Mouse (Mus musculus): ENCODE data around the gene Slc52a3. TPM values are rescaled to one million over a fixed set of nuclear protein-coding genes. Genes with fewer than 3 reads are reported as not detected.
"Not testable (repeated sequence)": the region's sequence is repeated elsewhere in the genome, so short reads cannot be mapped to it uniquely, and the experiment has no call there.

Gene Slc52a3
- polyA plus RNA-seq, 1 experiment = 0.08 TPM

GRCm38 (mm10) chr2:151990985-151991394 is 5.3 kb upstream of the Slc52a3 start:
- H3K27me3 ChIP-seq (ENCODE audit: control insufficient read depth, insufficient read depth, insufficient read length) = no peaks in the 10 kb centered on the region
- no peak overlapping the region for H3ac ChIP-seq (ENCODE audit: control insufficient read depth, insufficient read length, low read depth)
- H3K79me3 ChIP-seq (ENCODE audit: low read depth) = no peaks in the 10 kb centered on the region
- no peaks in the 10 kb centered on the region for H3K36me3 ChIP-seq (ENCODE audit: control insufficient read depth, insufficient read depth)
- TF ChIP-seq CEBPB (IDR thresholded peaks at IDR 0.05; ENCODE audit: low read depth) (no peak), MYOG (IDR thresholded peaks at IDR 0.05; ENCODE audit: control insufficient read depth, extremely low read depth, insufficient read length) (no peak), FOSL1 (IDR thresholded peaks at IDR 0.05; ENCODE audit: insufficient read depth, low read length, poor library complexity, severe bottlenecking) (no peak), CTCF (IDR thresholded peaks at IDR 0.05; ENCODE audit: control insufficient read depth, insufficient read depth, insufficient read length) (no peak), USF1 (IDR thresholded peaks at IDR 0.05; ENCODE audit: low read depth) (no peak), MYOD1 (IDR thresholded peaks at IDR 0.05; ENCODE audit: control insufficient read depth, insufficient read length, low read depth) (no peak), MAX (IDR thresholded peaks at IDR 0.05) (no peak)
- H3K79me2 ChIP-seq (ENCODE audit: control insufficient read depth, insufficient read depth) = no peaks in the 10 kb centered on the region
- H3K4me3 ChIP-seq (ENCODE audit: insufficient read depth, poor library complexity, severe bottlenecking) = no peak overlapping the region

GRCm38 (mm10) chr2:151991446-151991845 is 4.9 kb upstream of the Slc52a3 start:
- Histone ChIP-seq H3K79me2 (ENCODE audit: control insufficient read depth, insufficient read depth) (no peaks in the 10 kb centered on the region), H3K4me3 (ENCODE audit: insufficient read depth, poor library complexity, severe bottlenecking) (no peak overlapping the region), H3ac (ENCODE audit: control insufficient read depth, insufficient read length, low read depth) (no peak overlapping the region), H3K27me3 (ENCODE audit: control insufficient read depth, insufficient read depth, insufficient read length) (no peaks in the 10 kb centered on the region), H3K36me3 (ENCODE audit: control insufficient read depth, insufficient read depth) (no peaks in the 10 kb centered on the region), H3K79me3 (ENCODE audit: low read depth) (no peaks in the 10 kb centered on the region)
- TF ChIP-seq CEBPB (IDR thresholded peaks at IDR 0.05; ENCODE audit: low read depth) (no peak), MAX (IDR thresholded peaks at IDR 0.05) (no peak), CTCF (IDR thresholded peaks at IDR 0.05; ENCODE audit: control insufficient read depth, insufficient read depth, insufficient read length) (no peak), MYOG (IDR thresholded peaks at IDR 0.05; ENCODE audit: control insufficient read depth, extremely low read depth, insufficient read length) (no peak), MYOD1 (IDR thresholded peaks at IDR 0.05; ENCODE audit: control insufficient read depth, insufficient read length, low read depth) (no peak), FOSL1 (IDR thresholded peaks at IDR 0.05; ENCODE audit: insufficient read depth, low read length, poor library complexity, severe bottlenecking) (no peak), USF1 (IDR thresholded peaks at IDR 0.05; ENCODE audit: low read depth) (no peak)

GRCm38 (mm10) chr2:151994350-151995122 is 1.8 kb upstream of the Slc52a3 start:
- Histone ChIP-seq H3K79me3 (ENCODE audit: low read depth) (no peaks in the 10 kb centered on the region), H3K4me3 (ENCODE audit: insufficient read depth, poor library complexity, severe bottlenecking) (no peak overlapping the region), H3K27me3 (ENCODE audit: control insufficient read depth, insufficient read depth, insufficient read length) (peaks cover 10% of the 10 kb centered on the region), H3K36me3 (ENCODE audit: control insufficient read depth, insufficient read depth) (no peaks in the 10 kb centered on the region), H3ac (ENCODE audit: control insufficient read depth, insufficient read length, low read depth) (peak overlapping the region; percentile 38), H3K79me2 (ENCODE audit: control insufficient read depth, insufficient read depth) (no peaks in the 10 kb centered on the region)
- TF ChIP-seq CEBPB (IDR thresholded peaks at IDR 0.05; ENCODE audit: low read depth) (no peak), USF1 (IDR thresholded peaks at IDR 0.05; ENCODE audit: low read depth) (peak; percentile 49), MAX (IDR thresholded peaks at IDR 0.05) (no peak), CTCF (IDR thresholded peaks at IDR 0.05; ENCODE audit: control insufficient read depth, insufficient read depth, insufficient read length) (peak; percentile 74), MYOG (IDR thresholded peaks at IDR 0.05; ENCODE audit: control insufficient read depth, extremely low read depth, insufficient read length) (no peak), MYOD1 (IDR thresholded peaks at IDR 0.05; ENCODE audit: control insufficient read depth, insufficient read length, low read depth) (no peak), FOSL1 (IDR thresholded peaks at IDR 0.05; ENCODE audit: insufficient read depth, low read length, poor library complexity, severe bottlenecking) (no peak)

- not testable (repeated sequence) for H3ac ChIP-seq (ENCODE audit: control insufficient read depth, insufficient read length, low read depth); H3K36me3 ChIP-seq (ENCODE audit: control insufficient read depth, insufficient read depth); H3K79me3 ChIP-seq (ENCODE audit: low read depth); H3K4me3 ChIP-seq (ENCODE audit: insufficient read depth, poor library complexity, severe bottlenecking); H3K79me2 ChIP-seq (ENCODE audit: control insufficient read depth, insufficient read depth)
- H3K27me3 ChIP-seq (ENCODE audit: control insufficient read depth, insufficient read depth, insufficient read length) = peaks cover 37% of the 10 kb centered on the region
These were observed 872 bp downstream of the Slc52a3 start for GRCm38 (mm10) chr2:151997190-151997575.

- Histone ChIP-seq H3ac (ENCODE audit: control insufficient read depth, insufficient read length, low read depth) (no peak overlapping the region), H3K27me3 (ENCODE audit: control insufficient read depth, insufficient read depth, insufficient read length) (peaks cover 43% of the 10 kb centered on the region)
These were observed 1.6 kb downstream of the Slc52a3 start for GRCm38 (mm10) chr2:151997776-151998504.

More at GRCm38 (mm10) chr2:151997776-151998504, 1.6 kb downstream of the Slc52a3 start:
- no peak overlapping the region for H3K4me3 ChIP-seq (ENCODE audit: insufficient read depth, poor library complexity, severe bottlenecking)
- no peaks in the 10 kb centered on the region for H3K36me3 ChIP-seq (ENCODE audit: control insufficient read depth, insufficient read depth)
- no peak for TF ChIP-seq MYOG (IDR thresholded peaks at IDR 0.05; ENCODE audit: control insufficient read depth, extremely low read depth, insufficient read length)
- no peak for TF ChIP-seq MAX (IDR thresholded peaks at IDR 0.05)
- TF ChIP-seq MYOD1 (IDR thresholded peaks at IDR 0.05; ENCODE audit: control insufficient read depth, insufficient read length, low read depth) = no peak
- TF ChIP-seq USF1 (IDR thresholded peaks at IDR 0.05; ENCODE audit: low read depth) = no peak
- no peak for TF ChIP-seq CTCF (IDR thresholded peaks at IDR 0.05; ENCODE audit: control insufficient read depth, insufficient read depth, insufficient read length)
- TF ChIP-seq FOSL1 (IDR thresholded peaks at IDR 0.05; ENCODE audit: insufficient read depth, low read length, poor library complexity, severe bottlenecking) = no peak
- no peak for TF ChIP-seq CEBPB (IDR thresholded peaks at IDR 0.05; ENCODE audit: low read depth)
- no peaks in the 10 kb centered on the region for H3K79me2 ChIP-seq (ENCODE audit: control insufficient read depth, insufficient read depth)
- H3K79me3 ChIP-seq (ENCODE audit: low read depth) = no peaks in the 10 kb centered on the region
